Mouse (Mus musculus): Measurements from ENCODE around the gene Gja8.

- TF ChIP-seq EP300 (IDR thresholded peaks at IDR 0.05; ENCODE audit: insufficient read depth, low read depth, low read length) (no peak), CTCF (IDR thresholded peaks at IDR 0.05; ENCODE audit: low read depth, low read length) (no peak)
Measured at GRCm38 (mm10) chr3:96879536-96879935, 46.3 kb downstream of the Gja8 start.
